Mouse (Mus musculus): Measurements from ENCODE around the gene Slc34a1.

Gene Slc34a1

DNA sequence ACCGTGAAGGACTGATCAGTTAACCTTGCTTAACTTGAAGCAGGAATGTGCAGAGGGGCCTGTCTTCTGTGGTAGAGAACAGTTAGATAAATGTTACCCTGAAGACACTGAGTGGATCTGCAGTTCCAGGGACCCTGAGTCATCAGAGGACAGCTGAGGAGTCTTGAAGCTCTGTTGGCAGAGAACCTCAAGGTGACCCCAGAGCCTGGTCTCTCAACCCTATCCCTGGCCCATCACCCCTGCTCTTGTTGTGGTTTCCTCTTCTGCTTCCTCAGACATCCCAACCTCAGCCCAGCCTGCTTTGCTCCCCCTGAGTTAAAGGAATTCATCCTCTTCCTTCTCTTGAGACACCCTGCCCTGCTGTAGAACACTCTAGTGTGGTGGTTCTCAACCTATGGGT is at the start of gene Slc34a1:
Slc34a1 (plus strand) TSS at position 100 of the 400 bp plus-strand sequence.
- no peak for DNase-seq

DNA sequence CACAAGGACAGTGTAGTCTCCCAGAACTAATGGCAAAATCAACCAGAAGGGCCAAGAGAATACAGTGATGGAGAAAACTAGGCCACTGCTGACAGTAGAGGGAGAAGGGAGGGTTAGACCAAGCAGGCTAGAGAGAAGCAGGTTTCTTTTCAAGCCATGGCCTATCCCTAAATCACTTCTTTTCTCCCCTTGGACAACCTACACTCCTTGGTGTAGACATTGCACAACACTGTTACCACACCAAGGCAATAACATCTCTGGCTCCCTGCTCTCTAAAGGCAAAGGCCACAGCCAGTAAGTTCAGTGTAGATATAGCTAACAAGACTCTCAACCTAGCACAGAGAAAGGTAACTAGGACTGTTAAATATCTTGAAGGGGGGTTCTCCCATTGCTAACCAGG is 36.8 kb upstream of the Slc34a1 start:
- DNase-seq, result no peak

DNA sequence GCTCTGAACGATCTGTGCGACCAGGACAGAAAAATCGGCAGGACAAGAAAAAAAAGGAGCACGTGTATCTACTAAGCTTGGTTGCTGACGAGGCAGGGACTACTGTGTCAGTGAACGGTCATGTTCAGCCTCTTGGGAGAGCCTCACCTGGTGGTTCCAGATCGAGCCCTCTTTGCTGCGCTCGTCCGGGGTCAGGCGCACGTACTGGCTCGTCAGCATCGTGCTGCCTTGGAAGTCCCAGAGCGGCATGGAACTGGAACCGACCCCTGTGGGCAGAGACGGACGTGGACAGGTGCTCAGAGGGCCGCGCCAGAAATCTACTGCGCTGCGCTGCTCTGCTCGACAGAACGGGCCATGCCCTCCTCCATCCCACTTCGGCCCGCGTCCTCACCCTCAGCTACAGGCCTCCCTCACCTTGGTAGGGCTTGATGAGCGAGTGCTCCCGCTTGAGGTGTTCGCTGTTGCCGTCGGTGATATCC is 36.0 kb upstream of the Slc34a1 start:
- DNase-seq, result no peak

DNA sequence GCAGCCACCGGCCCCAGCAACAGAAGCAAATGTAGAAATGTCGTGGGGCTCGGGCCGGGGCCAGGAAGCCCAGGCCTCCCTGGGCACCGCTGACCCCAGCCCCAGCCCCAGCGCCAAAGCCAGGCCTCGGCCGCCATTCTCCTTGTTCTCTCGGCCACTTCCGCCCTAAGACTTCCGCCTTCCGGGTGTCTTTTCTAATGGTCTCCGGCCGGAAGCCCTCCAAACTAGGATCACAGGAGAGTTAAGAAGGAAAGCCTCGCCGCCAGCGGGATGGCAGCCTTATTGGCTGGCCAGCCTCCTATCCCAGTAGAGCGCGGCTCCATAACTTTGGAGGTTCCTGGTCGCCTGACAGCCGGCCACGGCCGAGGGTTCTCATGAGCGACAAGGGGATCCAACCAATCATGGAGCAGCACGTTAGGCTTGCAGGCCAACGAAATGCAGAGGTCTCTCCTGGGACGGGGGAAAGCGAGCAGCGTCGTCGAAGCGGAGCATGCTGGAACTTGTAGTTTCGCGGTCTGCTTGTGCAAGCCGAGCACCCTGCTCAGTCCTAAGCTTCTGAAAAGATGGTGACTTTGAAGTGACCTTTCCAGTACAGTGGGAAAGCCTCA is 35.4 kb upstream of the Slc34a1 start, which contains the start of gene Lman2:
Lman2 (minus strand) TSS at position 331 of the 608 bp plus-strand sequence.
- DNase-seq, result peak; percentile 94 to 97

DNA sequence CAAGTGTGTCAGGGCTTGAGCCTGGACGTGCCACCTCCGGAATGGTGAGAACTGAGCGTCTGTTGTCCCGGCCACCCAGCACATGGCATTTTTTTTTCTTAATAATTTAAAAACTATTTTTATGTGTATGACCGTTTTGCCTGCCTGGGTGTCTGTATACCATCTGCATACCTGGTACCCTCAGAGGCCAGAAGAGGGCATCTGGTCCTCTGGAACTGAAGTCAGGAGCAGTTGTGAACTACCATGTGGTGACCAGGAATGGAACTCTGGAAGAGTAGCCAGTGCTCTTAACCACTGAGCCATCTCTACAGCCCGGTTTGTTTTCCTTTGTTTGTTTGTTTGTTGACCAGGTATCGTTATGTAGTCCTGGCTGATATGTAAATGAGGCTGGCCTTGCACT is 29.6 kb upstream of the Slc34a1 start:
- no peak for DNase-seq

DNA sequence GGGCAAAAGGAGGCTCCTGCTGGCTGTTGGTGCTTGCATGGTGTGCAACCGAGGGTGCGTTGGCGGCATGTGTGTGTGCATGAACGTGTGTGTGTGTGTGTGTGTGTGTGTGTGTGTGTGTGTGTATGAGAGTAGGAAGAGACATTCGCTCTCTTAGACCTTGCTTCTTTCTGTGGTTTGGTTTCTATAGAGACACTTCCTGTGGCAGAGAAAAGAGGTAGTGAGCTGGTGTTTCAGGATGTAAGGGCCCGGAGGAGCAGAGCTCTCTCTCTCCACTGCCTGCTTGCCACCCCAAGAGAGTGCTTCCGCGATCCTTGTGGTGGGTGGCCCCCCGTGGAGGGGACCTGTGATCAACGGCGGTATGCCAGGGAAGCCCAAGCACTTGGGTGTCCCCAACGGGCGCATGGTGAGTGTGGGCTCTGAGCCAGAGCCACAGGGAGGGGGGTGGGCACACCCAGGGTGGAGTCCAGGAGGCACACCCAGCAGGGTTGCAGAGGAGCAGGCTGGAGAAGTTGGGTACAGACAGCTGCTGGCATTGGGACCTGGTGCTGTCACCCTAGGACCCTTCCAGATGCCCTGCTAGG is 28.4 kb upstream of the Slc34a1 start, which contains the start of gene Rgs14:
Rgs14 (plus strand) TSS at position 202 of the 584 bp plus-strand sequence.
- DNase-seq, result peak in 1 of 2 experiments; percentile 14

DNA sequence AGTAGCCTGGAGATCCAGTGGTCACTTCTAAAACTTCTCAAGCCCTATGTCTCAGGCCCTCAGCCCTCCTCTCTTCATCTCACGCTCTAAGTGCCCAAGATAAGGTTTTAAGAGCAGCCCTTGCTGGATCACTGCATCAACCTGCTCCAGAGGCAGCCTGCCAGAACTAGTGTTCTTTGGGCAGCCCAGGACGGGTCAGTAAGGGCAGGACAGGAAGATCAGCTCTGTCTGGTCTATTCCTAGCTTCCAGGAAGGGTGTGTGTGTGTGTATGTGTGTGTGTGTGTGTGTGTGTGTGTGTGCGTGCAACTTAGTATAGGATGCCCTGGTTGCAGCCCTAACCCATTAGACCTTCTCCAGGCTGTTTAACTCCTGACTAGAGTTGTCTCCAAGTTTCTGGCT is 27.8 kb upstream of the Slc34a1 start:
- DNase-seq, result peak; percentile 14 to 45

DNA sequence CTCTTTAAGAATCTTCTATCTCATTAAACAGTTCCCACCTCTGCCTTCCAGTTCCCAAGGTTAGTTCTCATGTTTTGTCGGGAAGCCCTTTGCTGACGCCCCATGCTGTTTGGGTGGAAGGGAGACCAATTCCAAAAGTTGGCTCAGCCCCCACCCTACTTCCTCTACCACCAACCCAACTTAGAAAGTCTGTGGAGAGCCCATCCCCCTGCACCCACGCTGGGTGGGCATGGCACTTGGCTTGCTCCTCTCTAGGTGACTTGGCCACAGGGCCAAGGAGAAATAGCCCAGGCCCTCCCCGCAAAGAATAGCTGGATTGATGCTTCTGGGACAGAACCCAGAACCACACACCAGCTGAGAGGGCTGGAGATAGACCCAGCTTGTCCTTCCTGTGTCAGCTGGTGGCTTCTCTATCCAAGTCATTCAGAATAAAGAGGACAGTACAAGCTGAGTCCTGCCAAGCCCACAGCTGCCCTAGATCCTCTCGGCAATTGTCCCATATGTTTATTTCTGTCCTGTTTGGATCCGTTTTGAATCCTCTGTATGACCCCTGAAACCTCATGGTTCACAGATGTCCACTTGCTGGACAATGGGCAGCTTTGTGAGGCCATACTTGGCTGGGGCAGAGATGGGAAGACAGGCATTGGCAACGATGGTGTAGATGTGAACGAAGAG is 26.8 kb upstream of the Slc34a1 start:
- no peak for DNase-seq

DNA sequence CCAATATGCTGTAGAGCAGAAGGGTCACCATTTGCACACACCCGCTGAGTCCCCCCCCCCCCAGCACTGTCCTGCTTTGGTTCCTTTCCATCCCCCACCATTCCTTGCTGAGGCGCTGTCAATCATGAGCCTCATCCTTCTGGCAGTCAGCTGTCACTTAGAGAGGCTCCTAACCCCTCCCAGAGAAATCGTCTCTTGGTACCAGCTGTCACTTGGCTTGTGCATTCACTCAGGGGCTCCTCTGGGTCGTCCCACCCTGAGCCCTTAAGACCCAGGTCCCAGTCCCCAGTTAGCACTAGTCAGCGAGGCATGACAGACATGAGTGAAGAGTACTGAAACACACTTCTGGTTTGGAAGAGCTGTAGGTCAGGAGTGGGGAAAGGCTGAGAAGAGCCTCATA is 26.2 kb upstream of the Slc34a1 start:
- no peak for DNase-seq

DNA sequence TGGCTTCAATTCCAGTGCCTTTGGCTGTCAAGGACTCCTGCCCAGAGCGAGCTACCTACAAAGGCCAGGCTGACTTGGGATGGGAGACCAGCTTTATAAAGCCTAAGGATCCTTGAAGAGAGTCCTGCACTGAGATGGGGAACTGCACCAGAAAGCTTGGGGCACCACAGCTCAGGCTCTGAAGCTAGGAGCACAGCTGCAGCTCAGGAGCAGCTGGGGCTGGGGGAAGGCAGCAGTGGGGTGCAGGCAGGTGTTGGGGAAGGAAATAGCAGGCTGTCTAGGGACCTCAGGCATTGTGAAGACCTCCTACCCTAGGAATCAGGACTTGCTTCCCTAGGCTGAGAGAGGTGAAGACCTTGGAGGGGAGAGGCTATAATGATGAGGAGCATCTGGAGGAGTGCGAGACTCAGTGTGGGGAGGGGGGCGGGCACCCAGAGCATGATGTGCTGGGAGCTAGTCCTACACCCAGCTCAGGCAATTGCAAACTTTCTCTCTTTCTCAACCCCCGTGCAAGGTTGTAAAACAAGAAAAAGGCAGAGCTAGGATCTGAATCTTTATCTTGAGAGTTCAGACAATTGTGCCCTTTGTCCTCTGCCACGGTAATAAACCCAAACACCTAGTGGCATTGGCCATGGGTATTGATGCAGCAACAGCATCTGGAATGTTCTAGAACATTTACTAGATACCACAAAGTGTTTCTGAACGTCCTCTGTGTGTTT is 23.6 kb upstream of the Slc34a1 start:
- no peak for DNase-seq

DNA sequence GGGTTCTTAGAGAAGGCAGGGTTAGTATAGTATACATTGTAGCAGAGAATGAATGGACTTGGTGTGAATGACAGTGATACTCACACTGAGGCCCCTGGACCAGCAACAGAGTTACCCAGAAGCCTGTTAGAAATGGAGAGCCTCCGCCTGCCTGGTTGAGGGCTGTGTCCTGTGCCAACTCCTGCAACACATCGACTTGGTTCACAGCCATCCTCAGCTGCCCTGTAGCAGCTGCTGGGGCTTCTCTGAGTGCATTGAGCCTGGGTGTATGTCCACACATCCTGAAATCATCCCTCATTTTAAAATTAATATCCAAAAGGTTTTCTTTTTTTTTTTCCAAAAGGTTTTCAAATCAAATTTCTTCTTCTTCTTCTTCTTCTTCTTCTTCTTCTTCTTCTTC is 22.1 kb upstream of the Slc34a1 start:
- DNase-seq, result no peak

DNA sequence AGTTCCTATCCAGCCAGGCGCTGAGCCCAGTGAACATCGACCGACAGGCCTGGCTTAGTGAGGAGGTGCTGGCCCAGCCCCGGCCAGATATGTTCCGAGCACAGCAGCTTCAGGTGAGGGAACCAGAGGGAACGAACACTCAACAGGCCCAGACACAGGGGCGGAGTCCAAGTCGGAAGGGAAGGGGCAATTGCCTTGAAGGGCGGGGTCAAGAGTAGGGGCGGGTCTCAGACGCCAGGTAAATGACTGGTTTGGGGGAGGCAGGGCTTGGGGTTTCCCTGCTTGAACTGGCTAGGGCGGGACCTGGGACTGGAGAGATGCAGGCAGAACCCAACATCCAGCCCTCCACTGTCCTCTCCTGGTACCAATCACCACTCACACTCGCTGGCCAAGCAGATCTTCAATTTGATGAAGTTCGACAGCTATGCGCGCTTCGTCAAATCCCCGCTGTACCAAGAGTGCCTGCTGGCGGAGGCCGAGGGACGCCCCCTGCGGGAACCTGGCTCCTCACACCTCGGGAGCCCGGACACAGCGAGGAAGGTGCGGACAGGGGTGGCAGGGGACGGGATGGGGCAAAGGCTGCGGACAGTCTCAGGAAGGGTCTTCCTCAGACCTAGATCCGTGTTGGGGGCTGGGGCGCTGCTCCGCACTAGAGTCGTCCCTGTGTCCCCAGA is 18.9 kb upstream of the Slc34a1 start:
- DNase-seq, result peak; percentile 43 to 61

DNA sequence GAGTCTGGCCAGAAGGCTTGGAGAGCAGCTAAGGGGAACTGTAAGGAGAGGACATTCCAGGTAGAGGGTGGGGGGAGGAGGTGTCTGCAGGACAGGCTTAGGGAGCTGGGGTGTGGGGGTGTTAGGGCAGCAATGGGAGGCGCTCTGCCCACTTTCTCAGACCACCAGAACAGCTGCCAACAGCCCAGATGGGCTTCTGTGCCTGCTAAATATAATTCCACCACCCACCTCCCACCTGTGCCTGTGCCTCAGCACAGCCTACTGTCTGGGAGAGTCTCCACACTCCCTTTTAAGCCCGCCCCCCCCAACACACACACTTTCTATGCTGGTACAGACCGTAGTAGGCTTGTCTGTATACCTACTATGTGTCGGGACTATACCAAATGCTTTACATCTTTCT is 16.2 kb upstream of the Slc34a1 start:
- DNase-seq, result no peak

DNA sequence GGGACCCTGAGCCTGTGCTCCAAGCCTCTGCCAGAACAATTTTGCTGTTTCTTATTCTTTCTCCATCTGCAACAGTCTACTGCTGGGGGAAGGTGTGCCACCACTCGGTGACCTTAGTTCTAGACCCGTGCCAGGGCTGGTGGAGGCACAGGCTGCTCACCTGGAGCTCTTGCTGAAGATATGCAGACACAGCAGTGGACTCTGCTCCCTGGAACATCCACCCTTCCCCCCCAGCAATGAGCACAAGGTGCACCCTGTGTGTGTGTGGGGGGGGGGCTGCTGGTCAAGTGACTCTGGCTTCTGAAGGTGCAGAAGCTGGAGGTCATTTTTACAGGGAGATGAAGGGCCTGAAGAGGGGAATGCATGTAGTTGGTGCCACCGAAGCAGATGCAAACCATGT is 7.3 kb upstream of the Slc34a1 start:
- peak; percentile 58 to 74 for DNase-seq

DNA sequence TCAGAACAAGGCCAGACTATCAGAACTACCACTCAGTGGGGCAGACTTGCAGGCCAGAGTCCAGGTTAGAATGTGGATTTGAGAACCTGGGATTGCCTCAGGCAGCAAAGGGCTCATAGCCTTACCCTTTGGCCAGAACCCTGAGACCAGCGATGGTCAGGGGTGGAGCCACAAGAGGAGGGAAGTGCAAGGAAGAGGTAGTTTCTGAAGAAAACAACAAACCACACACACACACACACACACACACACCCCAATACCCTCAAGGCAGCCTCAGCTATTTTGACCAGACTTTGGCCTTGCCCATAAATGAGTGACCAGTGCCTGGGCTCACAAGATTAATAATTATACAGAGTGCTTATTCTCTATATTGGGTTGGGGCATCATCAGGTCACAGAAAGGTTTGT is 6.4 kb upstream of the Slc34a1 start:
- peak; percentile 52 to 74 for DNase-seq

DNA sequence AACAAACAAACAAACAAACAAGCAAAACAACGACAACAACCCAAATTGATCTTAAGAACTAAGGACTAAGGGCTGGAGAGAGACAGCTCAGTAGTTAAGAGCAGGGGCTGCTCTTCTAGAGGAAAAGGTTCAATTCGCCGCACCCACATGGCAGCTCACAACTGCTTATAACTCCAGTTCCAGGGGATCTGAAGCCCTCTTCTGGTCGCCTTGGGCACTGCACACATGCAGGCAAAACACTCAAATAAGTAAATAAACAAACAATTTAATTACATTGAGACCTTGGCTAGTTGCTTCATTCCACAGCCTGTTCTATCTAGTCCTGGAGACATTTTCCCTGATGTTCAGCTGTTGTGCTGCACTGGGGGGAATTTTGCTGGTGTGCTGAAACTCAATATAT is 5.1 kb upstream of the Slc34a1 start:
- DNase-seq, result peak; percentile 50 to 53

DNA sequence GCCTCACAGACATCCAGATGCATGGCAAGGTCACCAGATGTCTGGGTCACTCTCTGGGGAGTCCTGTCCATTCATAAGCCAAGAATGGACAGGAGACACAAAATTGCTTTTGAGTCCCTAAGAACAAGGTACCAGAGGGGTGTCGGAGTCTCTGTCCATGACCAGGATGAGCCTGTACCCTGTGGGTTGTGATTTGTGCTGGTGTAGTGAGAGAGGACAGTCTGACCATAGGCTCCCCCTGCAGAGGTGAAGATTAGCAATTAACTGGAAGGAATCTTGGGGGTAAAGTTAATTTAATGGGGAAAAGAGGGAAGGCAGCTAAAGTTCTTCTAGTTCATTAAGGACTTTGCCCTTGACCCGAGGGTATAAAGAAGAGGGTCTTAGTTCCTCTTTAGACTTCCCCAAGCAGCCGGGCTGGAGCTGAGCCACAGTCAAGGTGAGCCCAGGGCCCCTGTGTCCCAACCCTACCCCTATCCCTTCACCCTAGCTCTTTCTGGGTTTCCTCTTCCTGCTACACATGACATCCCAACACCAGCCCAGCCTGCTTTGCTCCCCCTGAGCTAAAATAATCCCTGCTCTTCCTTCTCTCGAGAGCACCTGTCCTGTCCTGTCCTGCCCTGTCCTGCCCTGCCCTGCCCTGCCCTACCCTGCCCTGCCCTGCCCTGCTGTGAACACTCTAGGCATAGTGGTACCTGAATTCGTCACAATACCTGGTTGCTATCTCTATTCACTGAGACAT is 1.5 kb downstream of the Slc34a1 start:
- peak in 1 of 2 experiments; percentile 44 for DNase-seq

DNA sequence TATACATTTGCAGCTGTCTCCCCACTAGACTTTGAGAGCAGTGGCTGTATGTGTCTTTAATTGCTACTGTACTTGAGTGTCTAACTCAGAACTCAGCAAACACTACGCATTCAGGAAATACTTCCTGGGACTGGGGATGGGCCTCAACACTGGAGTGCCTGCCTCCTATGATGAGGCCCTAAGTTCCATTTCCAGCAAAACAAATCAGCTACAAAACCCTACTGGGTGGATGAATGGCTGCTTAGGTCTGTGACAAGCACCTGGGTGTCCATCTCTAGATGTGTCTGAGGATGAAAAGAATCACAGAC is 2.0 kb downstream of the Slc34a1 start:
- no peak for DNase-seq

DNA sequence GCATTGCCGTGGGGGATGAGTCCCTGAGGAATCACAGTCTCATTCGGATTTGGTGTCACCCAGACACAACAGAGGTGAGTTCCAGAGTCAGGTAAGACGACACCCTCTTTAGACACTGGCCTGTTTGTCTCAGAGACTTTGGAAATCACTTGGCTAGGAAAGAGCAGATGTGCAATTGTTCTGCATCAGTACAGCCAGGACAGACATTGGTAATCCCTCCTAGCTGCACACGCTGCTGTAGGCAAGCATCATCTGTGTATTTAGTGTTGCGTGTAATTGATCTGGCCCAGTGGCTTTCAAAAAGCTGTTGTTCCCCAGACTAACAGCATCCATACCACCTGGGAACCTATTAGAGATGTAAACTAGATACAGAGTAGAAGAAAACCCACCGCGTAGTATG is 5.3 kb downstream of the Slc34a1 start:
- no peak for DNase-seq

DNA sequence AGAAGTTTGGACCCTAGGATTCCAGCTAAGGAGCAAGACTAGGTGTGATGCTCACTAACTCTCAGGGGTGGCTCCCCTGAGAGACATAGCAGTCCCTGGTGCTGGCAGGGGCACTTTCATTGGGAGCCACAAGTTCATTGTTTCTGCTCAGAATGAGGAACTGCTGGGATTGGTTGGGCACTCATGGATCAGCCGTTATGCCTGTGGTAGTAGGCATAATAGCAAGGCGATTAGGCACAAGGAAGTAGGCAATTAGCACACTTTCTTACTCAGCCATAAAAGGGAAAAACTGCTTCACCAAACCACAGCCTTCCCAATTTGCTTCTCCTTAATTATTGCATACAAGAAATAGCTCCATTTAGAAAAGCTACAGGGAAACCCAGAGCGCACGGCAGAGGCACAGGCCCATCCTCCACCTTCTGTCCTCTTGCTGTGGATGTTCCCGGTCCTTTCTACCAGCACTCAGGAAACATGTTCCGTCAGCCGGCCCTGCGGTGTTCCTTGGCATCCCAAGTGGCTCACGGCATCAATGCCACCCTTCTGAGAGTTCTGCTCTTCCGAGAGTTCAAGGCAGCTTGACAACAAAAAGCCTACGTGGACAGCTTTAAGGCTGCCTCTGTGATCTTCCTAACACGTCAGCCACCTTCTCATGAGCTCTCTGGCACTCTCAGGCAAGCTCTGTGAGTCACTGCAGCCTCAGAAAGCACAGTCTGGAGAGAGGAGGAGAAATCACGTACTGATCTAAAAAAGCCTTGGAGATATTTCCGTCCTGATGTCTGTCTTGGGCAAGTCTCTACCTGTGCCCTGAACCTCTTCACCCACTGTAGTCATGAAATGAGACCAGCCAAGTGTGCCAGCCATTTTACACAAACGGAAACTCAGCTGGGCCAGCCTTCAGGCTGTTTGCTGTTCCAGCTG is 6.2 kb downstream of the Slc34a1 start:
- DNase-seq, result no peak
